Mouse (Mus musculus): ENCODE measurements around the gene Fam170b. TPM values are rescaled to one million over a fixed set of nuclear protein-coding genes. Genes with fewer than 3 reads are reported as not detected.

The Fam170b gene
- polyA plus RNA-seq, 2 experiments, result 0.02 TPM; not detected in 1

DNA sequence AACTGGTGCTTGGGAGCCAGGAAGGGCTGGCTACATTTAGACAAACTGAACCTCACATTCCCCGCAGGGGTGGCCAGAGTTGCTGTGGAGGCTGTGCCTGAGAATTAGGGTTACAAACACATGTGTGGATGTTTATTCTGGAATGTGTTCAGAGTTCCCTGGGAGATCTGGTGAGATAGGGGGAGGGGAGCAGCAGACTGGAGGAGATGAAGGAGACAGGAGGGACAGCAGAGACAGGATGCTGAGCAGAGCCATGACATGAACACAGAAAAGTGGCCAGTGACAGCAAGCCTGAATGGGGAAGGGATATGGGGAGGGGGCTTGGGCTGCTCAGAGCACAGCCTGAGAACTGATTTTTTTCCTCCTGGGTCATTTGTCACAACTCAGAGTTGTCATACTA is 14.5 kb upstream of the Fam170b start:
- Histone ChIP-seq H3K4me2 (ENCODE audit: low read depth) (no peak overlapping the region), H3K4me1 (replicated peaks; ENCODE audit: control insufficient read depth in 2 of 2, insufficient read depth in 2 of 2, low read length in 1 of 2) (no peaks in the 10 kb centered on the region), H3K27ac (no peak overlapping the region), H3K9me3 (ENCODE audit: control insufficient read depth, low read length) (no peaks in the 10 kb centered on the region), H3K36me3 (replicated peaks; ENCODE audit: control insufficient read depth, insufficient read depth, low read depth) (no peaks in the 10 kb centered on the region), H3K9ac (replicated peaks) (no peak overlapping the region), H3K27me3 (ENCODE audit: control insufficient read depth, insufficient read depth, low read length) (no peaks in the 10 kb centered on the region), H3K4me3 (ENCODE audit: insufficient read depth in 1 of 2, low read depth in 2 of 2, low read length in 2 of 2) (no peak overlapping the region)
- DNase-seq (ENCODE audit: low read depth in 3 of 3, low spot score in 3 of 3) (no peak), ATAC-seq (ENCODE audit: insufficient read depth) (no peak)
- TF ChIP-seq CTCF (IDR thresholded peaks at IDR 0.05; ENCODE audit: low read depth) (no peak), EP300 (IDR thresholded peaks at IDR 0.05; ENCODE audit: low read depth) (no peak)
- 56% methylated on average over 1 of the region's 1 CpGs for WGBS (ENCODE audit: insufficient replicate concordance)

GRCm38 (mm10) chr14:32822812-32823211 is 10.9 kb upstream of the Fam170b start:
- no peak overlapping the region for H3K27ac ChIP-seq
- H3K27me3 ChIP-seq (ENCODE audit: control insufficient read depth, insufficient read depth, low read length), result no peaks in the 10 kb centered on the region
- DNase-seq (ENCODE audit: low read depth in 3 of 3, low spot score in 3 of 3) (no peak), ATAC-seq (ENCODE audit: insufficient read depth) (no peak)
- WGBS (ENCODE audit: insufficient replicate concordance), result 45% methylated on average over 4 of the region's 4 CpGs
- no peak overlapping the region for H3K4me2 ChIP-seq (ENCODE audit: low read depth)
- no peak overlapping the region for H3K9ac ChIP-seq (replicated peaks)
- 0 out of 4 replicates have a peak, but pooled peaks cover 0 to 4% of the 10 kb centered on the region in 2 experiments for H3K4me1 ChIP-seq (replicated peaks; ENCODE audit: control insufficient read depth in 2 of 2, insufficient read depth in 2 of 2, low read length in 1 of 2)
- H3K9me3 ChIP-seq (ENCODE audit: control insufficient read depth, low read length), result no peaks in the 10 kb centered on the region
- H3K4me3 ChIP-seq (ENCODE audit: insufficient read depth in 1 of 2, low read depth in 2 of 2, low read length in 2 of 2), result no peak overlapping the region
- TF ChIP-seq CTCF (IDR thresholded peaks at IDR 0.05; ENCODE audit: low read depth), result no peak
- no peak for TF ChIP-seq EP300 (IDR thresholded peaks at IDR 0.05; ENCODE audit: low read depth)
- no peaks in the 10 kb centered on the region for H3K36me3 ChIP-seq (replicated peaks; ENCODE audit: control insufficient read depth, insufficient read depth, low read depth)

GRCm38 (mm10) chr14:32823861-32824260 is 9.9 kb upstream of the Fam170b start:
- Histone ChIP-seq H3K4me1 (replicated peaks; ENCODE audit: control insufficient read depth in 2 of 2, insufficient read depth in 2 of 2, low read length in 1 of 2) (peaks cover 0 to 13% of the 10 kb centered on the region in 2 experiments; a peak in 2 of 4 replicates), H3K36me3 (replicated peaks; ENCODE audit: control insufficient read depth, insufficient read depth, low read depth) (no peaks in the 10 kb centered on the region), H3K9ac (replicated peaks) (no peak overlapping the region), H3K4me2 (ENCODE audit: low read depth) (no peak overlapping the region), H3K4me3 (ENCODE audit: insufficient read depth in 1 of 2, low read depth in 2 of 2, low read length in 2 of 2) (no peak overlapping the region), H3K27me3 (ENCODE audit: control insufficient read depth, insufficient read depth, low read length) (no peaks in the 10 kb centered on the region), H3K27ac (no peak overlapping the region), H3K9me3 (ENCODE audit: control insufficient read depth, low read length) (no peaks in the 10 kb centered on the region)
- no peak for TF ChIP-seq CTCF (IDR thresholded peaks at IDR 0.05; ENCODE audit: low read depth)
- no peak for TF ChIP-seq EP300 (IDR thresholded peaks at IDR 0.05; ENCODE audit: low read depth)
- DNase-seq (ENCODE audit: low read depth in 3 of 3, low spot score in 3 of 3), result no peak
- 48% methylated on average over 3 of the region's 3 CpGs for WGBS (ENCODE audit: insufficient replicate concordance)
- ATAC-seq (ENCODE audit: insufficient read depth), result no peak

DNA sequence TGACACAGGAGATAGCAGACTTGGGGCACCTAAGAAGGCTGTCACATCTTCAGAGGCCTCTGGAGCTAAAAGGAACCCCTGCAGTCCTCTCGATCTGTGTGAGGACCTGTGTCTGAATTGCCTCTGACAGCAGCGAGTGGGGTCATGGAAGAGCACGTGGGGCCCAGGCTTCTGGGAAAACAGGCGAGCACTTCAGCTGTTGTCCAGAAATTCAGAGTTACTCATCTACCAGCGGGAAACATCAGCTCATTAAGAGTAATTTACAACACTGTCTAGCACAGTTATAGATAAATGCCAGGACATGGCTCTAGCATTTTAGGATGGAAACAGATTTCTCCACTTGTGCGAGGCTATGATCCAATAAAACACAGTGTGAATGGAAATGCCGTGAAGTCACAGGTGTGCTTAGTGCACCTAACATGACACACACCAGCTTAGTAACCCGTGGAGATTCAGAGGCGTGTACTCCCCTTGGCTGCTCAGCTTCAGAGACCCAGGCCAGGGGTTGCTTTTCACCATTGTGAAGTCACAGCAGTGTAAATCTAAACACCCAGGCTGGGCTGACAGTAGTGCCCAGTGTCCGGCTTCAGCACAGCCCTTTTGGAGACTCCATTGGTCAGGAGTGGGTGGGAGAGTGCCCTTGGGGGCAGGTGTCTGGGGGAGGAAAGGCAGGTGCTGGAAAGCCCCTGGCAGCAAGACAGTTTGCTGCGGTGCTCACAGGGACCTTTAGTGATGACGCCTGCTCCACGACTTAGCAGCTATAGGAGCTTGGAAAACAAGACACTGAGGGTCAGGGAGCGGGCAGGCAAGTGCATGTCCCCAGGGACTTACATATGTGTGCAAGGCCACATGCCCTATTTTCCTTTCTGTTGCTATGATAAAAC is 9.3 kb upstream of the Fam170b start:
- Histone ChIP-seq H3K4me1 (replicated peaks; ENCODE audit: control insufficient read depth in 2 of 2, insufficient read depth in 2 of 2, low read length in 1 of 2) (peaks cover 0 to 13% of the 10 kb centered on the region in 2 experiments; a peak in 2 of 4 replicates), H3K9me3 (ENCODE audit: control insufficient read depth, low read length) (no peaks in the 10 kb centered on the region), H3K4me3 (ENCODE audit: insufficient read depth in 1 of 2, low read depth in 2 of 2, low read length in 2 of 2) (no peak overlapping the region), H3K27ac (no peak overlapping the region), H3K4me2 (ENCODE audit: low read depth) (no peak overlapping the region), H3K36me3 (replicated peaks; ENCODE audit: control insufficient read depth, insufficient read depth, low read depth) (no peaks in the 10 kb centered on the region), H3K27me3 (ENCODE audit: control insufficient read depth, insufficient read depth, low read length) (no peaks in the 10 kb centered on the region), H3K9ac (replicated peaks) (no peak overlapping the region)
- no peak for DNase-seq (ENCODE audit: low read depth in 3 of 3, low spot score in 3 of 3)
- ATAC-seq (ENCODE audit: insufficient read depth), result no peak
- WGBS (ENCODE audit: insufficient replicate concordance), result 55% methylated on average over 14 of the region's 14 CpGs
- TF ChIP-seq EP300 (IDR thresholded peaks at IDR 0.05; ENCODE audit: low read depth), result no peak
- TF ChIP-seq CTCF (IDR thresholded peaks at IDR 0.05; ENCODE audit: low read depth), result no peak

- H3K36me3 ChIP-seq (replicated peaks; ENCODE audit: control insufficient read depth, insufficient read depth, low read depth), result no peaks in the 10 kb centered on the region
- H3K27me3 ChIP-seq (ENCODE audit: control insufficient read depth, insufficient read depth, low read length), result no peaks in the 10 kb centered on the region
- H3K4me1 ChIP-seq (replicated peaks; ENCODE audit: control insufficient read depth in 2 of 2, insufficient read depth in 2 of 2, low read length in 1 of 2), result peaks cover 0 to 13% of the 10 kb centered on the region in 2 experiments; a peak in 2 of 4 replicates
- TF ChIP-seq CTCF (IDR thresholded peaks at IDR 0.05; ENCODE audit: low read depth), result no peak
- no peak for TF ChIP-seq EP300 (IDR thresholded peaks at IDR 0.05; ENCODE audit: low read depth)
- DNase-seq (ENCODE audit: low read depth in 3 of 3, low spot score in 3 of 3) (no peak), ATAC-seq (ENCODE audit: insufficient read depth) (no peak)
- 17% methylated on average over 11 of the region's 11 CpGs for WGBS (ENCODE audit: insufficient replicate concordance)
- no peak overlapping the region for H3K4me3 ChIP-seq (ENCODE audit: insufficient read depth in 1 of 2, low read depth in 2 of 2, low read length in 2 of 2)
- no peaks in the 10 kb centered on the region for H3K9me3 ChIP-seq (ENCODE audit: control insufficient read depth, low read length)
- no peak overlapping the region for H3K9ac ChIP-seq (replicated peaks)
- no peak overlapping the region for H3K27ac ChIP-seq
- H3K4me2 ChIP-seq (ENCODE audit: low read depth), result no peak overlapping the region
Measured at GRCm38 (mm10) chr14:32825426-32826032, 8.2 kb upstream of the Fam170b start.

All from liver, embryonic 14.5 days (tissue).